Mouse (Mus musculus) G1E (cell line): ENCODE measurements around the gene Cd40. TPM values are rescaled to one million over a fixed set of nuclear protein-coding genes. Genes with fewer than 3 reads are reported as not detected.

Source experiments
- ATAC-seq: 2 replicates; pipeline ENCODE4 v1.8.0; 2016; ENCODE audit warnings: mild to moderate bottlenecking; ENCODE audit not compliant: insufficient number of reproducible peaks, poor library complexity, low FRiP score, severe bottlenecking; ENCODE audit errors: extremely low read depth
- DNase-seq: peaks from one replicate; pipeline ENCODE4 v3.0.0; 2012; ENCODE audit warnings: low spot score
- H3K27me3 ChIP-seq: 2 replicates; pipeline ENCODE4 v1.6.1; 2012; ENCODE audit warnings: mild to moderate bottlenecking, low read length, inconsistent platforms; ENCODE audit not compliant: insufficient read depth
- H3K36me3 ChIP-seq: replicated peaks from 2 replicates; pipeline ENCODE3; 2012; ENCODE audit warnings: mild to moderate bottlenecking, inconsistent platforms
- H3K4me1 ChIP-seq: 2 replicates; pipeline ENCODE4 v1.6.1; 2012; ENCODE audit warnings: low read depth, low read length, inconsistent platforms, mixed read lengths; ENCODE audit not compliant: insufficient read depth
- H3K4me3 ChIP-seq: 2 replicates; pipeline ENCODE4 v1.5.1; 2012; ENCODE audit warnings: low read depth, mild to moderate bottlenecking, inconsistent platforms, low read length, moderate library complexity, mixed read lengths
- H3K9me3 ChIP-seq: replicated peaks from 2 replicates; pipeline ENCODE4 v1.6.1; 2012; ENCODE audit warnings: inconsistent platforms
- CTCF ChIP-seq: IDR thresholded peaks from 2 replicates; pipeline ENCODE4 v1.5.1; 2012; ENCODE audit warnings: low read depth, low read length, inconsistent platforms, mixed read lengths
- GATA1 ChIP-seq: IDR thresholded peaks from 2 replicates; pipeline ENCODE4 v1.6.1; 2012; ENCODE audit warnings: borderline replicate concordance, low read length, inconsistent platforms, mixed read lengths
- GATA2 ChIP-seq: IDR thresholded peaks from 2 replicates; pipeline ENCODE4 v1.6.1; 2012; ENCODE audit warnings: low read depth, low read length, inconsistent platforms, borderline replicate concordance
- POLR2AphosphoS5 ChIP-seq: IDR thresholded peaks from 2 replicates; pipeline ENCODE4 v1.6.1; 2012; ENCODE audit warnings: low read depth, low read length, inconsistent platforms; ENCODE audit not compliant: insufficient replicate concordance
- TAL1 ChIP-seq: conservative IDR thresholded peaks from 2 replicates; pipeline ENCODE4 v1.6.1; 2012; ENCODE audit warnings: low read depth, low read length, inconsistent platforms, mixed read lengths
- polyA plus RNA-seq: library from polyadenylated mRNA; stranded (reverse); fragments of >175 nt; gene quantifications from 2 replicates; pipeline ENCODE4 v1.2.3, GENCODE M21; 2012
- total RNA-seq, 2 experiments: library from RNA; stranded (forward) in 1 of 2; stranded (reverse) in 1 of 2; fragments of 200-1000 nt in 1 of 2; fragments of >200 nt in 1 of 2; fragmentation: Nextera tagmentation in 1 of 2; gene quantifications; 2 replicates each; pipeline ENCODE4 v1.2.3; 2014 to 2017

Gene Cd40
- total and polyA plus RNA-seq, 3 experiments: 0.05 TPM; not detected in 2

DNA sequence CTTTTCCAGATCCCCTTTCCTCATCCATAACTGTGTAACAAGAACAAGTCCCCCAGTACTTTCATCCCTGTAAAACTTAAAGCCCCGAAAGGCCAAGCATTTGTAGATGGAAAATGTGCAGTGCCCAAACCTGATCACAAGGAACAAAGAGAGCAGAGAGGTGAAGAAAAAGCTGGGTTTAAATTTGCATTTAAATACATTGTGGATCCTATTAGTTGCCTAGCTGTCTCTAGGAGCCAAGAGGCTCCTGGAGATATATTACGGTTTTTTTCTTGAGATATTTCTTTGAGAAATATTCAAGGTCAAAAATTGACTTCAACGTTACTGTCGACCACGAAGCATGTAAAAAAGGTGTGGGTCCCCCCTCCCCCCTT lies 20.4 kb upstream of the Cd40 start:
- TF ChIP-seq CTCF (no peak), GATA1 (no peak), TAL1 (no peak), POLR2AphosphoS5 (no peak), GATA2 (no peak)
- Histone ChIP-seq H3K36me3 (peaks cover 10% of the 10 kb centered on the region), H3K9me3 (no peaks in the 10 kb centered on the region), H3K4me1 (peaks cover 12% of the 10 kb centered on the region), H3K27me3 (peaks cover 25% of the 10 kb centered on the region), H3K4me3 (peak overlapping the region; percentile 93)
- ATAC-seq (no peak), DNase-seq (no peak)

DNA sequence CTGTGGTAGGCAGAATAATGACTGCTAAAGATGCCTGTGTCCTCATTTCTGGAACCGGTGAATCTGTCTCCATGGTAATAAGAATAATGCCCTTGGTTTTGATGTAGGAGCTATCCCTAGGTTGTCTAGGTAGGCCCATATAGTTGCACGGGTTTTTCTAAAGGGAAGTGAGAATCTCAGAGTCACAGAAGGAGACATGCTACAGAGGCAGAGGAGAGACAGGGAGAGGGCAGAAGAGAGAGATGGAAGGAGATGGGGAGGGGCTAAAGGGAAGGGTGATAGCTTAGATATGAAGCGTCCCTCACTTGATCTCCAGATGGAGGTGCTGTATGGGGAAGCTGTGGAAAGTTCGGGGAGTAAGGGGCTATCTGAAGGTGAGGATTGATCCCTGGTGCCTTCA lies 18.0 kb upstream of the Cd40 start:
- Histone ChIP-seq H3K27me3 (peaks cover 25% of the 10 kb centered on the region), H3K9me3 (no peaks in the 10 kb centered on the region), H3K36me3 (peaks cover 3% of the 10 kb centered on the region), H3K4me3 (no peak overlapping the region), H3K4me1 (peaks cover 12% of the 10 kb centered on the region)
- DNase-seq (no peak), ATAC-seq (no peak)
- TF ChIP-seq TAL1 (no peak), POLR2AphosphoS5 (no peak), CTCF (no peak), GATA1 (no peak), GATA2 (no peak)

DNA sequence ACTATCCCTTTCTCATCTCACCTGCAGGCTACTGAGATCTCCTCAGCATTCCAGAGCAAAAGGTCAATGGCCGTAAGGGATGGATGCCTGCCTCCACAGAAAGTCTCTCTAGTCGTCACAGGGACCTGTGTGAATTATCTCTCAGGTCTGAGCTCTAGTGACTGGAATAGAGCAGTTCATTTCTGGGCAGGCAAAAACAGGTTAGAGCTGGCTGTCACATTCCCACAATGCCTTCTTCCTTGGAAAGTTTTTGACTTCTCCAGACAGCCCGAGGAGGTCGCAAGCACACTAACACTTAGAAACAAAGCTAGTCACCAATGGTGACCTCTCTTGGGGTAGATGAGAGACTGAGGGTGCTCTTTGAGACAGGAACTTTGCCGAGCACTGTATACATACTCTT lies 13.3 kb upstream of the Cd40 start:
- no peak for TF ChIP-seq CTCF
- no peak for TF ChIP-seq GATA2
- no peak for DNase-seq
- H3K9me3 ChIP-seq: no peaks in the 10 kb centered on the region
- no peaks in the 10 kb centered on the region for H3K36me3 ChIP-seq
- H3K4me1 ChIP-seq: 0 out of 2 replicates have a peak, but pooled peaks cover under 1% of the 10 kb centered on the region
- H3K27me3 ChIP-seq: peaks cover 30% of the 10 kb centered on the region
- ATAC-seq: no peak
- H3K4me3 ChIP-seq: no peak overlapping the region

DNA sequence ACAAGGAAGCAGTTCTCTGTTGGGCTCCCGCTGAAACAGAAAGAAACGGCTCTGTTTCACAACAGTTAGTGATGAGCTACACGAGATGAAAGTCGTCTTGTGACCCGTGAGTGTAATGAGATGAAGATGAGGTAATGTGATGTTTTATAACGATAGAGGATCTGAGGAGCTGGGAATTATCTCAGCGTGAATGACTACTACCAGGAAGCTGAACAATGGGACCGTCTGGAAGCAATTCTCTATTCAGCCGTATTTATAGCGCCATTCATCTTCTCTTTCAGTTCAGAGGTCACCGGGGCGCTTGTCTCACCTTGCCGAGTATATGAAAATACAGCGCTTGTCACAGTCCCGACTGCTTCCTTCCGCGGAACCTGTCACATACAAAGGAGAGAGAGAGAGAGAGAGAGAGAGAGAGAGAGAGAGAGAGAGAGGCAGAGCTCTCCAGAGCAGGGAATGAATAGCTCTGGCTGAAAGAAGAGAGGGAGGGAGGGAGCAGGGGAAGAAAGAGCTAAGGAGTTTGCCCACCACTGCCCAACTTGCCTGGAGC lies 12.3 kb upstream of the Cd40 start:
- TF ChIP-seq GATA2: no peak
- TF ChIP-seq POLR2AphosphoS5: no peak
- H3K27me3 ChIP-seq: peaks cover 28% of the 10 kb centered on the region
- no peaks in the 10 kb centered on the region for H3K9me3 ChIP-seq
- H3K4me3 ChIP-seq: no peak overlapping the region
- ATAC-seq (no peak), DNase-seq (no peak)
- no peaks in the 10 kb centered on the region for H3K4me1 ChIP-seq
- no peaks in the 10 kb centered on the region for H3K36me3 ChIP-seq

DNA sequence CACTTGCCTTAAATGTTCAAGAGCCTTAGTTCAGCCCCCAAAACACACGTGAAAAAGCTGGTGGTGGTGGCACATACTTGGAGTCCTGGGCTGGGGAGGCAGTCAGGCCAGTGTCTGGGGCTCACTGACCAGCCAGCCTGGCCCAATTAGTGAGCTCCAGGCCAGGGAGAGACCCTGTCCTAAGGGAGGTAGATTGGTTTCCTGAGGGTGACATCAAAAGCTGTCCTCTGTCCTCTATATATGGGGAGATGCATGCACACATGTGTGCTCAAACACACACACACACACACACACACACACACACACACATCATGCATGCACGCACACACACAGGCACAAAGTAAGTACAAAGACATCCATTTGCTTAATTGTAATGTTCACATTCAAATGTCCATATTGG lies 11.7 kb upstream of the Cd40 start:
- H3K9me3 ChIP-seq: no peaks in the 10 kb centered on the region
- no peak for TF ChIP-seq CTCF
- TF ChIP-seq GATA1: no peak
- no peak for TF ChIP-seq TAL1
- no peak for TF ChIP-seq POLR2AphosphoS5
- TF ChIP-seq GATA2: no peak
- peaks cover 24% of the 10 kb centered on the region for H3K27me3 ChIP-seq
- H3K4me1 ChIP-seq: no peaks in the 10 kb centered on the region
- no peak overlapping the region for H3K4me3 ChIP-seq
- ATAC-seq (no peak), DNase-seq (no peak)
- no peaks in the 10 kb centered on the region for H3K36me3 ChIP-seq

DNA sequence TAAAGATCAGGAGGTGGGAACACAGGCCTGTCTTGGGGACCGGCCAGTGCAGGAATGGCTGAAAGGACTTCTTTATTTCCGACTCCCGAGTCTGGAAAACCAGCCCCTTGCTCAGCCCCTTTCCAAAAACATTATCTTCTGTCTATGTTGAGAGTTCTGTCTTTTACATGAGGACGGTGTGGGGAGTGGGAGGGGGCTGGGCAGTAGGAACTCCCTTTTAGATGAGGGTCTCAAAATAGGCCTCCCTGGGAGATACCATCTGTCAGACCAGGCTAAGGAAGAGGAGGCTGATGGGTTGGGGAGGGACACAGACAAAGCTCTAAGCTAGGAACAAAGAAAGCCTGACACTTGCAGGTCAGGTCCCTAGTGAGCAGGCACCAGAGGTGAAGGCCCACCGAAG lies 6.4 kb upstream of the Cd40 start:
- no peak for ATAC-seq
- TF ChIP-seq CTCF (no peak), POLR2AphosphoS5 (no peak), GATA1 (no peak), GATA2 (no peak), TAL1 (no peak)
- no peaks in the 10 kb centered on the region for H3K36me3 ChIP-seq
- H3K9me3 ChIP-seq: peaks cover 2% of the 10 kb centered on the region; the same call in 1 of the 2 replicates
- H3K27me3 ChIP-seq: peaks cover 18% of the 10 kb centered on the region
- no peak for DNase-seq
- H3K4me1 ChIP-seq: no peaks in the 10 kb centered on the region
- no peak overlapping the region for H3K4me3 ChIP-seq

DNA sequence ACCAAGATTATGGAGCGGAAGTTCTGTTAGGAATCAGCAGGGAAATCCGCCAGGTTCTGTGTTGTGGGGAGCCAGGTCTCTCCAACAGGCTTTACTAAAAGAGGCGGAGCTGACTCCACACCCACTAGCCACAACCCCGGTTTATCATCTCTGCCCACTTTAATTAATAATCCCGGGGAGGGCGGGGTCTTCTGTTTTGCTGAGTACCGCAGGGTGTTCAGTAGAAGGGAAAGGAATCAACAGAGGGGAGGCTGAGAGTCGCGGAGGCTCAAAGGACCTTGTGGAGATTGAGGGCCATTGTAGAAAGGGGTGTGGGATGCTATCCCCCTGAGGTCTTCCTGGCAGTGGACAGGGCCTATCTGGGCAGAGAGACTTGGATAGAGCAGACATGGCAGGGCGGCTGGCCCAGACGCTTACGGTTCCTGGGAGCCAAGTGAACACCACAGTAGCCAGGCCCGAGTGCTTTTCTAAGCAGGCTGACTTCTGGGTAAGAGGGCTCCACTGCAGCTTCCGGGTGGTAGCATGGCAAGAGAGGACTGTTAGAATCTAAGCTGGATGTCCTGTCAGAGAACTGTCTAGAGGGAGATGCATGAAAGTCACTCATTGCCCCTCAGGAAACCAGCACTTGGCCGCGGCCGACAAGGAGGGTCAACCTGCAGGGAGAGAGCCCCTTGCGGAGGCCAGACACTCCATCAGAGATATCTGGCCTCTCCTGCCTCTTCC lies 4.4 kb upstream of the Cd40 start:
- H3K36me3 ChIP-seq: no peaks in the 10 kb centered on the region
- no peak for DNase-seq
- peaks cover 14% of the 10 kb centered on the region for H3K27me3 ChIP-seq
- no peak overlapping the region for H3K4me3 ChIP-seq
- no peaks in the 10 kb centered on the region for H3K4me1 ChIP-seq
- H3K9me3 ChIP-seq: peaks cover 3% of the 10 kb centered on the region; the same call in 1 of the 2 replicates
- ATAC-seq: no peak
- TF ChIP-seq POLR2AphosphoS5 (no peak), CTCF (no peak), GATA1 (no peak), TAL1 (no peak), GATA2 (no peak)
